In the genomic region with DNA sequence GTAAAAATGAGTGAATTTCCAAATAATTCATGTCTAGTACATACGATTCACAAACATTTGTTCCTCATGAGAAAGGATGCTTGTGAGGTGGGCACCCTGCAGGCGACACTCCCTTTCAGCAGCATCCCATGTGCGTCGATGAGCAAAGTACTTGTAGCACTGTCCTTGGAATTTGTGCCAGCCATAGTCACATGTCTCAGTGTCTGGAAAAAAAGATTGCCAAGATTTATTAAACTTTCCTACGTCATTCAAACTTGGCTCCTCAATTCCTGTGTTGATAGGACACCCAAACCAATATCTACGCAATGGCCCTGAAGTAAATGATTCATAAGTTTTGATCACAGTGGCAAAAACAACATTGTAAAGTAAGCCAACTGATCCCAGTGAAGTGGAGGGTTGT, we compare ENCODE assay signal across 12 mouse cellular contexts.
"Had no signal": no experiment of that assay in that cellular context is flagged by ENCODE, and none has a peak within 500 bp of the region (broad histone marks: within the 10 kb centered on the region; RNA-seq: fewer than 3 reads in every experiment).

No protein-coding gene starts in this region.

- DNase-seq: gastrocnemius, adult 2 months; gastrocnemius, postnatal 10 days; gastrocnemius, postnatal 36 days; heart, adult 18-20 months; heart, postnatal 10 days; heart, postnatal 4 days; kidney, adult 18-20 months; kidney, adult 8-10 months; kidney, postnatal 10 days; kidney, postnatal 25 days; kidney, postnatal 4 days; liver had no signal
